Mouse (Mus musculus): ENCODE data around the gene Sigmar1. TPM values are rescaled to one million over a fixed set of nuclear protein-coding genes. Genes with fewer than 3 reads are reported as not detected.
A peak's percentile ranks its signal among the peaks of the same experiment; 100 is the strongest.

Gene Sigmar1
- polyA plus RNA-seq, 1 experiment from 2014 or later = 75.9 TPM

- peak; percentile 91 for ATAC-seq (replicated peaks; ENCODE audit: low FRiP score)
- Histone ChIP-seq H3K4me2 (ENCODE audit: low read depth, low read length, severe bottlenecking) (peak within 1 kb of the TSS; percentile 89), H3K4me3 (ENCODE audit: low read depth, low read length) (peak within 1 kb of the TSS; percentile 81), H3K27ac (ENCODE audit: low read depth, low read length) (no peak within 1 kb of the TSS), H3K4me1 (replicated peaks; ENCODE audit: control insufficient read depth, insufficient read depth, low read length) (peaks cover 22% of the 10 kb centered on the region), H3K27me3 (ENCODE audit: control insufficient read depth, insufficient read depth, low read length) (peaks cover 25% of the 10 kb centered on the region), H3K9ac (ENCODE audit: low read length) (peak within 1 kb of the TSS; percentile 89), H3K9me3 (ENCODE audit: control insufficient read depth, low read length) (no peaks in the 10 kb centered on the region), H3K36me3 (ENCODE audit: control insufficient read depth, insufficient read depth, low read length) (peaks cover 4% of the 10 kb centered on the region; the same call in 1 of the 2 replicates)
- WGBS = 1% methylated on average over 27 of the region's 27 CpGs
- DNase-seq (ENCODE audit: low spot score) = peak; percentile 91
Observed at GRCm38 (mm10) chr4:41722918-41723351, 33.0 kb downstream of the Sigmar1 start, which contains the start of gene Dctn3. Gene Dctn3, minus strand, starts transcription at chr4:41723170.

- peaks cover 12% of the 10 kb centered on the region for H3K4me1 ChIP-seq (replicated peaks; ENCODE audit: control insufficient read depth, insufficient read depth, low read length)
- no peaks in the 10 kb centered on the region for H3K9me3 ChIP-seq (ENCODE audit: control insufficient read depth, low read length)
- ATAC-seq (replicated peaks; ENCODE audit: low FRiP score) (no peak), DNase-seq (ENCODE audit: low spot score) (no peak)
- H3K4me2 ChIP-seq (ENCODE audit: low read depth, low read length, severe bottlenecking) = no peak overlapping the region
- H3K4me3 ChIP-seq (ENCODE audit: low read depth, low read length) = no peak overlapping the region
- H3K27ac ChIP-seq (ENCODE audit: low read depth, low read length) = no peak overlapping the region
- no peak overlapping the region for H3K9ac ChIP-seq (ENCODE audit: low read length)
- WGBS = 80% methylated on average over 6 of the region's 6 CpGs
- H3K36me3 ChIP-seq (ENCODE audit: control insufficient read depth, insufficient read depth, low read length) = peaks cover 4% of the 10 kb centered on the region; the same call in 1 of the 2 replicates
- H3K27me3 ChIP-seq (ENCODE audit: control insufficient read depth, insufficient read depth, low read length) = no peaks in the 10 kb centered on the region
Observed at GRCm38 (mm10) chr4:41716834-41717233, 39.1 kb downstream of the Sigmar1 start.

GRCm38 (mm10) chr4:41715596-41715995, 40.4 kb downstream of the Sigmar1 start:
- DNase-seq (ENCODE audit: low spot score) = no peak
- peaks cover 4% of the 10 kb centered on the region; the same call in 1 of the 2 replicates for H3K36me3 ChIP-seq (ENCODE audit: control insufficient read depth, insufficient read depth, low read length)

GRCm38 (mm10) chr4:41715082-41715481, 40.9 kb downstream of the Sigmar1 start:
- H3K36me3 ChIP-seq (ENCODE audit: control insufficient read depth, insufficient read depth, low read length) = peaks cover 4% of the 10 kb centered on the region; the same call in 1 of the 2 replicates

More at GRCm38 (mm10) chr4:41715596-41715995, 40.4 kb downstream of the Sigmar1 start:
- no peak overlapping the region for H3K4me2 ChIP-seq (ENCODE audit: low read depth, low read length, severe bottlenecking)
- peaks cover 13% of the 10 kb centered on the region for H3K4me1 ChIP-seq (replicated peaks; ENCODE audit: control insufficient read depth, insufficient read depth, low read length)
- no peak for ATAC-seq (replicated peaks; ENCODE audit: low FRiP score)
- no peak overlapping the region for H3K9ac ChIP-seq (ENCODE audit: low read length)
- no peak overlapping the region for H3K4me3 ChIP-seq (ENCODE audit: low read depth, low read length)
- no peak overlapping the region for H3K27ac ChIP-seq (ENCODE audit: low read depth, low read length)
- no peaks in the 10 kb centered on the region for H3K9me3 ChIP-seq (ENCODE audit: control insufficient read depth, low read length)
- 86% methylated on average over 5 of the region's 5 CpGs for WGBS
- no peaks in the 10 kb centered on the region for H3K27me3 ChIP-seq (ENCODE audit: control insufficient read depth, insufficient read depth, low read length)

GRCm38 (mm10) chr4:41714276-41714675, 41.7 kb downstream of the Sigmar1 start:
- 0 out of 2 replicates have a peak overlapping the region, but pooled peaks have one; percentile 80 for H3K4me3 ChIP-seq (ENCODE audit: low read depth, low read length)
- 16% methylated on average over 8 of the region's 8 CpGs for WGBS

More at GRCm38 (mm10) chr4:41715082-41715481, 40.9 kb downstream of the Sigmar1 start:
- Histone ChIP-seq H3K9ac (ENCODE audit: low read length) (no peak overlapping the region), H3K4me3 (ENCODE audit: low read depth, low read length) (no peak overlapping the region), H3K27me3 (ENCODE audit: control insufficient read depth, insufficient read depth, low read length) (no peaks in the 10 kb centered on the region), H3K9me3 (ENCODE audit: control insufficient read depth, low read length) (no peaks in the 10 kb centered on the region), H3K4me1 (replicated peaks; ENCODE audit: control insufficient read depth, insufficient read depth, low read length) (peaks cover 13% of the 10 kb centered on the region), H3K27ac (ENCODE audit: low read depth, low read length) (no peak overlapping the region), H3K4me2 (ENCODE audit: low read depth, low read length, severe bottlenecking) (no peak overlapping the region)
- ATAC-seq (replicated peaks; ENCODE audit: low FRiP score) (no peak), DNase-seq (ENCODE audit: low spot score) (no peak)
- WGBS = 83% methylated on average over 8 of the region's 8 CpGs

GRCm38 (mm10) chr4:41713197-41714067, 42.5 kb downstream of the Sigmar1 start, which contains the start of gene Rpp25l:
Gene Rpp25l, minus strand, starts transcription at chr4:41713534.
- under 1% methylated on average over 61 of the region's 61 CpGs for WGBS
- peak; percentile 75 for ATAC-seq (replicated peaks; ENCODE audit: low FRiP score)
- Histone ChIP-seq H3K36me3 (ENCODE audit: control insufficient read depth, insufficient read depth, low read length) (peaks cover 3% of the 10 kb centered on the region; the same call in 1 of the 2 replicates), H3K4me1 (replicated peaks; ENCODE audit: control insufficient read depth, insufficient read depth, low read length) (peaks cover 13% of the 10 kb centered on the region), H3K27me3 (ENCODE audit: control insufficient read depth, insufficient read depth, low read length) (no peaks in the 10 kb centered on the region), H3K4me2 (ENCODE audit: low read depth, low read length, severe bottlenecking) (peak within 1 kb of the TSS; percentile 90), H3K9ac (ENCODE audit: low read length) (peak within 1 kb of the TSS; percentile 90), H3K27ac (ENCODE audit: low read depth, low read length) (0 out of 2 replicates have a peak within 1 kb of the TSS, but pooled peaks have one; percentile 8), H3K4me3 (ENCODE audit: low read depth, low read length) (peak within 1 kb of the TSS; percentile 80), H3K9me3 (ENCODE audit: control insufficient read depth, low read length) (no peaks in the 10 kb centered on the region)
- peak; percentile 93 for DNase-seq (ENCODE audit: low spot score)

More at GRCm38 (mm10) chr4:41714276-41714675, 41.7 kb downstream of the Sigmar1 start:
- DNase-seq (ENCODE audit: low spot score) (peak; percentile 74), ATAC-seq (replicated peaks; ENCODE audit: low FRiP score) (no peak; the same call in 1 of the 2 replicates)
- no peak overlapping the region for H3K9ac ChIP-seq (ENCODE audit: low read length)
- peaks cover 4% of the 10 kb centered on the region; the same call in 1 of the 2 replicates for H3K36me3 ChIP-seq (ENCODE audit: control insufficient read depth, insufficient read depth, low read length)
- no peak overlapping the region; the same call in 1 of the 2 replicates for H3K4me2 ChIP-seq (ENCODE audit: low read depth, low read length, severe bottlenecking)
- no peaks in the 10 kb centered on the region for H3K9me3 ChIP-seq (ENCODE audit: control insufficient read depth, low read length)
- no peak overlapping the region for H3K27ac ChIP-seq (ENCODE audit: low read depth, low read length)
- H3K27me3 ChIP-seq (ENCODE audit: control insufficient read depth, insufficient read depth, low read length) = no peaks in the 10 kb centered on the region
- H3K4me1 ChIP-seq (replicated peaks; ENCODE audit: control insufficient read depth, insufficient read depth, low read length) = peaks cover 13% of the 10 kb centered on the region

GRCm38 (mm10) chr4:41712421-41713196, 43.3 kb downstream of the Sigmar1 start:
- H3K4me1 ChIP-seq (replicated peaks; ENCODE audit: control insufficient read depth, insufficient read depth, low read length) = peaks cover 15% of the 10 kb centered on the region
- ATAC-seq (replicated peaks; ENCODE audit: low FRiP score) (peak; percentile 6; the same call in 1 of the 2 replicates), DNase-seq (ENCODE audit: low spot score) (no peak)
- 0 out of 2 replicates have a peak overlapping the region, but pooled peaks have one; percentile 8 for H3K27ac ChIP-seq (ENCODE audit: low read depth, low read length)
- H3K27me3 ChIP-seq (ENCODE audit: control insufficient read depth, insufficient read depth, low read length) = no peaks in the 10 kb centered on the region
- no peaks in the 10 kb centered on the region for H3K9me3 ChIP-seq (ENCODE audit: control insufficient read depth, low read length)
- no peaks in the 10 kb centered on the region; the same call in 1 of the 2 replicates for H3K36me3 ChIP-seq (ENCODE audit: control insufficient read depth, insufficient read depth, low read length)
- H3K4me2 ChIP-seq (ENCODE audit: low read depth, low read length, severe bottlenecking) = peak overlapping the region; percentile 90
- H3K4me3 ChIP-seq (ENCODE audit: low read depth, low read length) = peak overlapping the region; percentile 80
- 51% methylated on average over 31 of the region's 31 CpGs for WGBS
- H3K9ac ChIP-seq (ENCODE audit: low read length) = peak overlapping the region; percentile 90

Data from forebrain, embryonic 11.5 days (tissue).